Mouse (Mus musculus) adrenal gland, postnatal 4 days (tissue): ENCODE data around the gene Car5a. TPM values are rescaled to one million over a fixed set of nuclear protein-coding genes. Genes with fewer than 3 reads are reported as not detected.

Experiments
- DNase-seq, 2 experiments: peaks; one replicate each; pipeline ENCODE4 v3.0.0; 2021 to 2022; ENCODE audit warnings: low spot score in 2 of 2, mixed read lengths in 2 of 2
- long read RNA-seq, 2 experiments: library from polyadenylated mRNA; stranded (forward); transcript quantifications; one replicate each; pipeline ENCODE4 v2.0.0; 2021
- total RNA-seq, 2 experiments: library from RNA; stranded (reverse); gene quantifications; 2 replicates each; pipeline ENCODE4 v1.2.3; 2021

Gene Car5a
- total RNA-seq: under 1 TPM in 1 of 2 experiments, not detected in 1; 0.76 TPM
- long read RNA-seq, experiment 1, partial matches to known transcripts: 1 of 10 reads
- long read RNA-seq, experiment 1, other reads (novel, unspliced or antisense): 8 of 10 reads
- long read RNA-seq, experiment 2, partial matches to known transcripts: 0 of 1 reads
- long read RNA-seq, experiment 2, other reads (novel, unspliced or antisense): 1 of 1 reads

- DNase-seq: no peak
These were observed at the start of gene Car5a for GRCm38 (mm10) chr8:121944831-121945230. TSS of gene Car5a (minus strand) at chr8:121944904.

GRCm38 (mm10) chr8:121992911-121993310 lies 48.2 kb upstream of the Car5a start:
- DNase-seq: no peak

- no peak for DNase-seq
These were observed 46.9 kb upstream of the Car5a start for GRCm38 (mm10) chr8:121991611-121992010.

GRCm38 (mm10) chr8:121990506-121991255 lies 46.0 kb upstream of the Car5a start:
- DNase-seq: no peak

- DNase-seq: no peak
These were observed 43.2 kb upstream of the Car5a start for GRCm38 (mm10) chr8:121987892-121988291.

- DNase-seq: no peak
These were observed 41.0 kb upstream of the Car5a start for GRCm38 (mm10) chr8:121985673-121986072.

- no peak for DNase-seq
These were observed 36.8 kb upstream of the Car5a start for GRCm38 (mm10) chr8:121981520-121981895.

- DNase-seq: no peak
These were observed 36.3 kb upstream of the Car5a start for GRCm38 (mm10) chr8:121980792-121981519.

- no peak for DNase-seq
These were observed 34.0 kb upstream of the Car5a start for GRCm38 (mm10) chr8:121978670-121979069.

- DNase-seq: no peak
These were observed 33.3 kb upstream of the Car5a start for GRCm38 (mm10) chr8:121977819-121978590.

- no peak for DNase-seq
These were observed 29.2 kb upstream of the Car5a start for GRCm38 (mm10) chr8:121973906-121974305.

GRCm38 (mm10) chr8:121971488-121972058 lies 26.9 kb upstream of the Car5a start:
- no peak for DNase-seq

GRCm38 (mm10) chr8:121970225-121970624 lies 25.5 kb upstream of the Car5a start:
- no peak for DNase-seq

- DNase-seq: no peak
These were observed 23.8 kb upstream of the Car5a start for GRCm38 (mm10) chr8:121968542-121968941.

- DNase-seq: no peak
These were observed 23.3 kb upstream of the Car5a start for GRCm38 (mm10) chr8:121967977-121968376.

- no peak for DNase-seq
These were observed 22.2 kb upstream of the Car5a start for GRCm38 (mm10) chr8:121966714-121967448.

- DNase-seq: no peak
These were observed 21.4 kb upstream of the Car5a start for GRCm38 (mm10) chr8:121966110-121966509.

GRCm38 (mm10) chr8:121964716-121965512 lies 20.2 kb upstream of the Car5a start:
- DNase-seq: no peak

GRCm38 (mm10) chr8:121962892-121963291 lies 18.2 kb upstream of the Car5a start:
- DNase-seq: no peak

GRCm38 (mm10) chr8:121958395-121958794 lies 13.7 kb upstream of the Car5a start:
- DNase-seq: no peak
